In the genomic region with DNA sequence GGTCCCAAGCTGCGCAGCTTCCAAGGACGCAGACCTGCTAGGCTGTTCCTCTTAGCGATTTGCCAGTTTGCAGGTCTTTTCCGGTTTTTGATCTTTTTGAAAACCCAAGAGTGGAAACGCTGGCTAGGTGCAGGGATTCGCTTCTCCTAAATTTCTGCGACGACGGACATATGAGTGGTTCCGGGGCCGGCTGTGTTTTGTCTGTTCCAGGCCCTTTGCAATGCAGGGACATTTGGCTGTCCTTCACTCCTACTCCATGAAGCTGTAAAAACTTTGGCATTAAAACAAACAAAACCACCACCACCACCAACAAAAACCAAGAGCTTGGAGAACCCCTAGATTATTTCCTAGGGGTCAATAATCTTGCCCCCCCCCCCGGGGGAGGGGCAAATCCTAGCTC, we compare ENCODE assay signal across 9 mouse cellular contexts. TPM values are rescaled to one million over a fixed set of nuclear protein-coding genes. Genes with fewer than 3 reads are reported as not detected.
A peak's percentile ranks its signal among the peaks of the same experiment; 100 is the strongest.
DNase-seq lines count a peak whose midpoint lies in the region; ATAC-seq and TF ChIP-seq lines count a peak whose summit lies in the region.
"Had no signal": no experiment of that assay in that cellular context is flagged by ENCODE, and none has a peak within 500 bp of the region (broad histone marks: within the 10 kb centered on the region; RNA-seq: fewer than 3 reads in every experiment).

No protein-coding gene starts in this region.

- H3K27me3 ChIP-seq in heart, embryonic 12.5 days (replicated peaks), result no peaks in the 10 kb centered on the region
- no peaks in the 10 kb centered on the region for H3K27me3 ChIP-seq in intestine, embryonic 15.5 days (replicated peaks)
- no peaks in the 10 kb centered on the region for H3K27me3 ChIP-seq in midbrain, embryonic 12.5 days
- H3K27me3 ChIP-seq: Patski had no signal

- peak overlapping the region; percentile 96 for H3K4me3 ChIP-seq in heart, embryonic 12.5 days
- H3K4me3 ChIP-seq in bone marrow, adult 2 months (replicated peaks; ENCODE audit: control insufficient read depth, low read depth, low read length), result peak overlapping the region; percentile 98
- peak overlapping the region; percentile 92 for H3K4me3 ChIP-seq in intestine, embryonic 15.5 days (replicated peaks)
- peak overlapping the region; percentile 91 for H3K4me3 ChIP-seq in midbrain, embryonic 12.5 days

- TF ChIP-seq POLR2A in bone marrow, adult 2 months (IDR thresholded peaks at IDR 0.05; ENCODE audit: borderline replicate concordance, control insufficient read depth, low read depth, low read length), result no peak

- H3K9me3 ChIP-seq in heart, embryonic 12.5 days (replicated peaks), result no peaks in the 10 kb centered on the region
- H3K9me3 ChIP-seq in intestine, embryonic 15.5 days, result no peaks in the 10 kb centered on the region
- no peaks in the 10 kb centered on the region for H3K9me3 ChIP-seq in midbrain, embryonic 12.5 days

- H3K27ac ChIP-seq in heart, embryonic 12.5 days (ENCODE audit: poor library complexity, severe bottlenecking), result peak overlapping the region; percentile 100
- peak overlapping the region; percentile 100 for H3K27ac ChIP-seq in bone marrow, adult 2 months (ENCODE audit: control insufficient read depth, insufficient read depth, low read depth, low read length, poor library complexity)
- H3K27ac ChIP-seq in intestine, embryonic 15.5 days, result peak overlapping the region; percentile 100
- H3K27ac ChIP-seq in midbrain, embryonic 12.5 days (replicated peaks), result peak overlapping the region; percentile 97

- WGBS in heart, embryonic 12.5 days, result 1% methylated on average over 12 of the region's 12 CpGs
- WGBS in bone marrow, adult 2 months, result under 1% methylated on average over 12 of the region's 12 CpGs
- under 1% methylated on average over 12 of the region's 12 CpGs for WGBS in intestine, embryonic 15.5 days
- WGBS in midbrain, embryonic 12.5 days, result under 1% methylated on average over 12 of the region's 12 CpGs

- peaks cover 26% of the 10 kb centered on the region for H3K4me1 ChIP-seq in heart, embryonic 12.5 days (replicated peaks)
- peaks cover 10% of the 10 kb centered on the region; the same call in 1 of the 2 replicates for H3K4me1 ChIP-seq in bone marrow, adult 2 months (ENCODE audit: control insufficient read depth, insufficient read depth, low read length)
- H3K4me1 ChIP-seq in intestine, embryonic 15.5 days (replicated peaks), result peaks cover 23% of the 10 kb centered on the region
- peaks cover 14% of the 10 kb centered on the region for H3K4me1 ChIP-seq in midbrain, embryonic 12.5 days

- peak overlapping the region; percentile 99 for H3K9ac ChIP-seq in heart, embryonic 12.5 days
- peak overlapping the region; percentile 97 for H3K9ac ChIP-seq in intestine, embryonic 15.5 days
- H3K9ac ChIP-seq in midbrain, embryonic 12.5 days (replicated peaks), result peak overlapping the region; percentile 81

- DNase-seq in heart, postnatal 36 days, result no peak
- no peak for DNase-seq in layer of hippocampus, postnatal 10 days (ENCODE audit: low spot score in 2 of 2)
- no peak for DNase-seq in spleen, postnatal 10 days (ENCODE audit: low spot score in 2 of 2)
- DNase-seq in thymus, postnatal 4 days, result no peak

- no peak for ATAC-seq in heart, embryonic 12.5 days (ENCODE audit: insufficient number of reproducible peaks, low FRiP score)
- no peak for ATAC-seq in intestine, embryonic 15.5 days
- ATAC-seq in midbrain, embryonic 12.5 days (ENCODE audit: low FRiP score, low read depth), result no peak

- intact Hi-C loops in heart, postnatal 36 days (cut with DNase I), result loop anchor here (1.0 kb wide), 1 partner anchor 47 kb away; no protein-coding TSS in a partner anchor

- H3K4me2 ChIP-seq in heart, embryonic 12.5 days, result peak overlapping the region; percentile 91
- H3K4me2 ChIP-seq in intestine, embryonic 15.5 days (replicated peaks), result peak overlapping the region; percentile 86
- H3K4me2 ChIP-seq in midbrain, embryonic 12.5 days (replicated peaks), result peak overlapping the region; percentile 79

- TF ChIP-seq CTCF in bone marrow, adult 2 months (IDR thresholded peaks at IDR 0.05; ENCODE audit: control insufficient read depth, insufficient read depth, low read length), result no peak

- H3K36me3 ChIP-seq in heart, embryonic 12.5 days, result peaks cover 32% of the 10 kb centered on the region
- peaks cover 5% of the 10 kb centered on the region; the same call in 1 of the 2 replicates for H3K36me3 ChIP-seq in intestine, embryonic 15.5 days
- peaks cover 27% of the 10 kb centered on the region for H3K36me3 ChIP-seq in midbrain, embryonic 12.5 days

RNA-seq across cellular contexts. Expression of a gene that starts 0.5 kb away (rescaled TPM):
- 38.8 and 45.0 TPM in 2 replicates for polyA plus RNA-seq in heart, embryonic 12.5 days (2016; fragmentation: Nextera tagmentation; extraction: Ambion mirVana)
- total RNA-seq in heart, postnatal 36 days (2021), result 10 to 100 TPM; 32.8 to 65.3 TPM
- polyA plus RNA-seq in bone marrow, adult 2 months (2011; ENCODE audit: insufficient read depth, insufficient read length, low replicate concordance, missing spikeins), result 51.8 and 91.0 TPM in 2 replicates
- 72.5 and 74.2 TPM in 2 replicates for polyA plus RNA-seq in intestine, embryonic 15.5 days (2015; fragmentation: Nextera tagmentation; extraction: Ambion mirVana)
- polyA plus RNA-seq in midbrain, embryonic 12.5 days (2016; fragmentation: Nextera tagmentation; extraction: Ambion mirVana), result 35.7 and 40.4 TPM in 2 replicates
- 10 to 100 TPM; 34.0 to 43.0 TPM for total RNA-seq in layer of hippocampus, postnatal 10 days (2021)
